In genomic region chr9:50064505-50065229, GRCm38 (mm10) we compare ENCODE assay signal across 11 mouse cellular contexts.
DNase-seq lines count a peak whose midpoint lies in the region; ATAC-seq lines count a peak whose summit lies in the region.
"Had no signal": no experiment of that assay in that cellular context is flagged by ENCODE, and none has a peak within 500 bp of the region (broad histone marks: within the 10 kb centered on the region; RNA-seq: fewer than 3 reads in every experiment).

No protein-coding gene starts in this region.

- WGBS in hindbrain, embryonic 13.5 days: 70% methylated on average over 10 of the region's 10 CpGs
- 88% methylated on average over 10 of the region's 10 CpGs for WGBS in hindbrain, embryonic 11.5 days

- no peak for DNase-seq in hindbrain, embryonic 11.5 days (ENCODE audit: low spot score)
- peak; percentile 16 for DNase-seq in cerebellum, adult 9-11 months
- DNase-seq in layer of hippocampus, adult 9-10 months (ENCODE audit: low spot score): peak; percentile 37
- DNase-seq in right cerebral cortex, adult 18-20 months: peak; percentile 21
- no peak for DNase-seq in kidney, postnatal 14 days
- DNase-seq in gastrocnemius, postnatal 10 days: no peak
- no peak for DNase-seq in lung, adult 18-20 months
- DNase-seq: liver, embryonic 13.5 days had no signal

- no peak overlapping the region for H3K4me2 ChIP-seq in hindbrain, embryonic 13.5 days
- no peak overlapping the region for H3K4me2 ChIP-seq in hindbrain, embryonic 11.5 days (replicated peaks; ENCODE audit: low read depth, low read length)
- H3K4me2 ChIP-seq: heart, embryonic 11.5 days; kidney, embryonic 15.5 days; liver, embryonic 13.5 days had no signal

- no peaks in the 10 kb centered on the region for H3K9me3 ChIP-seq in hindbrain, embryonic 13.5 days
- H3K9me3 ChIP-seq in hindbrain, embryonic 11.5 days (ENCODE audit: control insufficient read depth, low read length): no peaks in the 10 kb centered on the region
- H3K9me3 ChIP-seq: kidney, embryonic 15.5 days; liver, embryonic 13.5 days had no signal

- H3K27me3 ChIP-seq in hindbrain, embryonic 13.5 days: no peaks in the 10 kb centered on the region
- H3K27me3 ChIP-seq in hindbrain, embryonic 11.5 days (ENCODE audit: control insufficient read depth, insufficient read depth, low read length): no peaks in the 10 kb centered on the region
- H3K27me3 ChIP-seq: kidney, embryonic 15.5 days; liver, embryonic 13.5 days had no signal

- no peak overlapping the region for H3K9ac ChIP-seq in hindbrain, embryonic 13.5 days
- no peak overlapping the region for H3K9ac ChIP-seq in hindbrain, embryonic 11.5 days (ENCODE audit: low read depth, low read length)
- H3K9ac ChIP-seq: kidney, embryonic 15.5 days; liver, embryonic 13.5 days had no signal

- H3K4me3 ChIP-seq in hindbrain, embryonic 13.5 days: no peak overlapping the region
- no peak overlapping the region for H3K4me3 ChIP-seq in hindbrain, embryonic 11.5 days (ENCODE audit: low read depth, low read length)
- H3K4me3 ChIP-seq: kidney, embryonic 15.5 days; liver, embryonic 13.5 days had no signal

- peak overlapping the region; percentile 30; the same call in 1 of the 2 replicates for H3K27ac ChIP-seq in hindbrain, embryonic 13.5 days
- H3K27ac ChIP-seq in hindbrain, embryonic 11.5 days (ENCODE audit: low read depth, low read length): no peak overlapping the region
- H3K27ac ChIP-seq: kidney, embryonic 15.5 days; liver, embryonic 13.5 days had no signal

- H3K4me1 ChIP-seq in hindbrain, embryonic 13.5 days (replicated peaks): no peaks in the 10 kb centered on the region
- H3K4me1 ChIP-seq in hindbrain, embryonic 11.5 days (replicated peaks; ENCODE audit: control insufficient read depth, insufficient read depth, low read length): no peaks in the 10 kb centered on the region
- H3K4me1 ChIP-seq: kidney, embryonic 15.5 days; liver, embryonic 13.5 days had no signal

- ATAC-seq in hindbrain, embryonic 13.5 days (ENCODE audit: low FRiP score): peak; percentile 77
- no peak for ATAC-seq in hindbrain, embryonic 11.5 days (ENCODE audit: low FRiP score)

- no peaks in the 10 kb centered on the region for H3K36me3 ChIP-seq in hindbrain, embryonic 13.5 days
- H3K36me3 ChIP-seq in hindbrain, embryonic 11.5 days (ENCODE audit: control insufficient read depth, insufficient read depth, low read length): no peaks in the 10 kb centered on the region
- H3K36me3 ChIP-seq: kidney, embryonic 15.5 days; liver, embryonic 13.5 days had no signal

Comparison
In these comparisons a context has a peak if more than half of its experiments do, and no peak if none do; other contexts are left out.
1. DNase-seq: peak in cerebellum, adult 9-11 months (single experiment), layer of hippocampus, adult 9-10 months (single experiment) and right cerebral cortex, adult 18-20 months (single experiment); none in hindbrain, embryonic 11.5 days (single experiment), kidney, postnatal 14 days (single experiment), gastrocnemius, postnatal 10 days (single experiment) and lung, adult 18-20 months (0 of 2).